Mouse (Mus musculus) retina, adult 2 months (tissue): ENCODE measurements at regions not wholly inside any gene's neighbourhood (a gene's known extent, or its start where the extent isn't known, plus 50 kb on each side); places are given as distances from the start of the nearest gene placed in this dataset.
"Not testable (repeated sequence)": the region's sequence is repeated elsewhere in the genome, so short reads cannot be mapped to it uniquely, and the experiment has no call there.

Source experiments
- DNase-seq: peaks from one replicate; pipeline ENCODE4 v3.0.0-alpha.2; 2012; ENCODE audit warnings: low read depth, low spot score

GRCm38 (mm10) chr8:37048912-37049692 is 55.7 kb downstream of the AI429214 start:
- no peak for DNase-seq

GRCm38 (mm10) chr8:37049969-37050683 is 56.7 kb downstream of the AI429214 start:
- DNase-seq = no peak

GRCm38 (mm10) chr8:37050684-37051028 is 57.3 kb downstream of the AI429214 start:
- DNase-seq = no peak

- DNase-seq = no peak
These were observed 63.0 kb downstream of the AI429214 start for GRCm38 (mm10) chr8:37056376-37056775.

- DNase-seq = no peak
These were observed 65.0 kb downstream of the AI429214 start for GRCm38 (mm10) chr8:37058390-37058789.

- peak; percentile 68 for DNase-seq
These were observed 68.9 kb downstream of the AI429214 start for GRCm38 (mm10) chr8:37062012-37062944.

- DNase-seq = peak; percentile 59
These were observed 70.4 kb downstream of the AI429214 start for GRCm38 (mm10) chr8:37063764-37064331.

GRCm38 (mm10) chr8:37072905-37073304 is 79.5 kb downstream of the AI429214 start:
- DNase-seq = no peak

GRCm38 (mm10) chr8:37099727-37100126 is 106.3 kb downstream of the AI429214 start:
- no peak for DNase-seq

- not testable (repeated sequence) for DNase-seq
These were observed 119.0 kb downstream of the AI429214 start for GRCm38 (mm10) chr8:37112386-37112785.

GRCm38 (mm10) chr8:37125834-37126233 is 132.4 kb downstream of the AI429214 start:
- DNase-seq = no peak

GRCm38 (mm10) chr8:37129670-37130069 is 136.3 kb downstream of the AI429214 start:
- DNase-seq = no peak

GRCm38 (mm10) chr8:37131988-37132387 is 138.6 kb downstream of the AI429214 start:
- DNase-seq = no peak

GRCm38 (mm10) chr8:37134192-37134964 is 141.0 kb downstream of the AI429214 start:
- DNase-seq = no peak

- no peak for DNase-seq
These were observed 156.9 kb downstream of the AI429214 start for GRCm38 (mm10) chr8:37150286-37150685.

GRCm38 (mm10) chr8:37154361-37154760 is 161.0 kb downstream of the AI429214 start:
- DNase-seq = no peak

GRCm38 (mm10) chr8:37154946-37155345 is 161.5 kb downstream of the AI429214 start:
- no peak for DNase-seq

- DNase-seq = peak; percentile 22
These were observed 166.1 kb downstream of the AI429214 start for GRCm38 (mm10) chr8:37159481-37159880.

- DNase-seq = no peak
These were observed 203.5 kb downstream of the AI429214 start for GRCm38 (mm10) chr8:37196859-37197258.

- no peak for DNase-seq
These were observed 222.5 kb downstream of the AI429214 start for GRCm38 (mm10) chr8:37215894-37216293.

- no peak for DNase-seq
These were observed 233.7 kb downstream of the AI429214 start for GRCm38 (mm10) chr8:37227091-37227490.
